Mouse (Mus musculus): ENCODE results near the gene Copb1.

Gene Copb1

GRCm38 (mm10) chr7:114253885-114254833, at the start of gene Copb1:
Gene Copb1 (minus strand): TSS chr7:114254711.
- DNase-seq (ENCODE audit: low spot score), result peak; percentile 94

- no peak for DNase-seq (ENCODE audit: low spot score)
These were observed 46.8 kb upstream of the Copb1 start for GRCm38 (mm10) chr7:114301293-114301782.

GRCm38 (mm10) chr7:114300782-114301181, 46.3 kb upstream of the Copb1 start:
- no peak for DNase-seq (ENCODE audit: low spot score)

- no peak for DNase-seq (ENCODE audit: low spot score)
These were observed 44.7 kb upstream of the Copb1 start for GRCm38 (mm10) chr7:114299247-114299646.

GRCm38 (mm10) chr7:114294698-114295097, 40.2 kb upstream of the Copb1 start:
- no peak for DNase-seq (ENCODE audit: low spot score)

DNA sequence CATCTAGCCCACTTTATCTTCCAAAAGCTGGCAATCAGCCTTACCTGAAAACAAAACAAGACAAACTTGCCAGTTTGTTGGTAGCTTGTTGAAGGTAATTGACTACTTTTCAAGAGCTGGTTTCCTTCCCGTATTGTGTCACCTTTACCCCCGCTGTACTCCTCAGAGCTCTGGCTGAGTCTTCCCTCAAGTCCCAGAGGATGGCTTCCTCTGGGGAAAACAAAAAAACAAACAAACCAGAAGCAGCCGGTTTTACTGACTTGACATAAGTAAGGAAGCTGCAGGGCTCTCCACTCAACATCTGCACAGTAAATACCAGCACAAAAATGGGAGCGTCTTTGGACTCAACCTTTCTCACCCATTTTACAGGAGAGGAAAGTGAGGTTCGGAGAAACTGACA, 39.4 kb upstream of the Copb1 start:
- no peak for DNase-seq (ENCODE audit: low spot score)

DNA sequence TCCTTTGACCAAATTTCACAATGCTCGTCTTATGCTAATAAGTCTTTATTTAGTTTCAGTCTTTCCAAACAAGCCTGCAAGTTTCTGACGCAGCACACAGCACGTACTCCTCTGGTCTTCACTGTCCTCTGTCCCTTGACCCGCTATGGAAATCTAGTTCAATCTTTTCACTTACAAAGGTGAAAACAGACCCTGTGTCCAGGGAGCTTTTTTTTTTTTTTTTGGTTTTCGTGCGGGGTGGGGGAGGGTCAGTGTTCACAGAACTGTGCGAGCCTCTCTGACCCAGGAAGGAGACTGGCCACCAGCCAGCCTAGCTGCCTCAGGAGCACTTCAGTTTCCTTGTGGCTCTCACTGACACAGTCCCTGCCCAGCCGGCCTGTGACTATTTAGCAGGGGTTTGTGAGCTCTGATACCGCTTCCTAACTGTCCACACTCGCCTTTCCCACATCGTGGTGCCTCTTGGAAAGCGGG, 38.0 kb upstream of the Copb1 start:
- peak; percentile 69 for DNase-seq (ENCODE audit: low spot score)

DNA sequence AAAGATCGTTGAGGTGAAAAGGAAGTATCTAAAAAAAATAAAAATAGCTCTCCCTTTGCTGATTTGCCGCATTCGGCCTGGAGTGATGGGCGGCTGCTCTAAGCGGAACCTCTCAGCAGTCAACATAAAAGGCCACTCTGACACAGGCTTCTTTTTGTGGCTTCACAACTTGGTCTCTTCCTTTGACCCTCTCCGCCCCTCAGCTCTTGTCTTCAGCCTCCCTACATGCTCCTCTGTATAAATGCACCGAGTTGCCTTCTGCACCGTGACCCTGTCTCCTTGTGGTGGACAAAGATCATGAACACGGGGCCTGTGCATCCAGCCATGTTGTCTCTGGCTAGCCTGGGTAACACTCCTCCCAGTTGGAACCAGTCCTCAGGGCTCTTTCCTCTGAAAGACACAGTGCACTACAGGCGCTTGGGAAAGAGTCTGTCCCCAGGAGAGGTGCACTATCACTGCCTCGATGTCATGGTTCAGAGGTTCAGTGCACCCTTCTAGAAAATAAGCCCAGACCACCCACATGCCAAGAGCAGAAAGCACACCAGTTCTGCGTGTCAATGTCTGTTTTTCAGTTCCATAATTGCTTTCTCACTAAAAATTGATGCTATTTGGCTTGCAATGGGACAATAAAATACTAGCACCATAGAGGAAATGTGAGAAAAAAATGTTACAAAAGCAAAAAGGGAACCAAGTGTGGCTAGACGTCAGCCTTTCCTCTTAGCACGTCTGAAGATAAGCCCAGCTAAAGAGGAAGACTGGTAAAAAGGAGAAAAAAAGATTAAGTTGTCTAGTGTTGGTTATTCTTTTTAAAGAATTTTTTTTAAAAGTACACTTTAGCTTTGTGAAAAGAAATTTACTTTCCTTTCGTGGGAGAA, 37.2 kb upstream of the Copb1 start:
- peak; percentile 53 for DNase-seq (ENCODE audit: low spot score)

DNA sequence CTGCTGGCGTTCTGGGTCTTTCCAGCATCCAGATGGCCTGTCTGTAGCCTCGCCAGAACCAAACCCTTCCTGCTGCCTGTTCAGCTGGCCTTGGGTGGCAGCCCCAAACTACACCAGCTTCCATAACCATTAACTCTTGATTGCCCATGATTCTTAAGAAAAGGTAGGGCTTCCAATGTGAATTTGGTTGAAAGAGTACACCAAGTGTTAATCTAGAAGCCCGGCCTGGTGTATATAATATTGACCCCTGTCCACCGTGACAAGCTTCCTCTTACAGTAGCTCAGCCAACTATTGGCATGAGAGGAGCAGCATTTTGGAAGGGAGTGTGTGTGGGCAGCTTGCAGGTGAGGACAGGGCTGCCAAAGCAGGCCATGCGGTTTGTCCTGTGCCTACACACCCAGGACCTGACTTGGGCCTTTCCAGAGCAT, 35.6 kb upstream of the Copb1 start:
- no peak for DNase-seq (ENCODE audit: low spot score)

- DNase-seq (ENCODE audit: low spot score), result no peak
These were observed 29.9 kb upstream of the Copb1 start for GRCm38 (mm10) chr7:114284296-114284910.

DNA sequence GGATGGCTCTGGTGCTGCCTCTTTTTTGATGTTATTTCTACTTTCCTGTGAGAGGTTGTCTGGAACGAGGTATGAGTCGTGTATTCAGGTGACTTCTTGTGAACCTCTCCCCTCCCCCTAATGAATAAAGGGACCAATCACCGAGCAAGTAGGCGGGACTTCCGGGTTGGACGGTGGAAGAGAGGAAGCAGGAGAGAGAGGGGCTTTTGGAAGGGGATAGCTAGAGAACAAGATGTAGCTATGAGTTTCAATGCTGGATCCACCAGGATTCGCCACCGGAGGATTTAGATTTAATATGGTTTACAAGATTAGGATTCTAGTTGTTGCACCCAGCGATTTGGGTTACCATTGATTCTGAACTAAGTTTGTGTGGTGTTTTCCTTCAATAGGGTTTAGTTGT, 28.5 kb upstream of the Copb1 start:
- peak; percentile 21 for DNase-seq (ENCODE audit: low spot score)

- no peak for DNase-seq (ENCODE audit: low spot score)
These were observed 27.2 kb upstream of the Copb1 start for GRCm38 (mm10) chr7:114281671-114282070.

GRCm38 (mm10) chr7:114276005-114276752, 21.7 kb upstream of the Copb1 start, which contains the start of gene Psma1:
Gene Psma1 (minus strand): TSS chr7:114276118.
- DNase-seq (ENCODE audit: low spot score), result peak; percentile 97

DNA sequence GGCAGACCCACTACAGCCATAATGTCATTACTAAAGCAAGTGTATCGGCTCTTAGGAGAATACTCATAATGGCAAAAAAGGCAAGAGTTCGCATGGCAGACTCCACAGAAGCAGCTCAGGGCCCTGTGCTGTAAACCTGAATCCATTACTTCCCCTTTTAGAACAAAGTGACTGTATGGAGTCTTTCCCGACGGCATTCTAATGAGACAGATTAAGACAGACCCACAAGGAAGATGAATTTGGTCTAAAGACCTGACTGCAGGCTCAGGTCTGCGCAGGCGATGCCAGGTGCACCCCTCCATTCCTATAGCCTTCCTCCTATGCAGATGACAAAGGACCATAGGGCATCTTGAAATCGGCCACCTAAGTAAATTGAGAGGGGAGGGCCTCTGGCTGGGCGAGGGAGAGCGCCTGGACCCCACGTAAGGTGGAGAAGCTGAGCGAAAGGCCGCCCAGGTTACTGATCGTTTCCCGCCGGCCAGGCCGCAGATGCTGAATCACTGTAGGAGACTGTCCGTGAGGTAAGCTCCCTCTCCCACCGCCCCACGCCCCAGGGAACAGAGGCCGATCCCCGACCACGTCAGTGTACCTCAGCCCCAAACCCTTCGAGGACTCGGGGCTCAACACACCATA, 21.0 kb upstream of the Copb1 start:
- DNase-seq (ENCODE audit: low spot score), result no peak

DNA sequence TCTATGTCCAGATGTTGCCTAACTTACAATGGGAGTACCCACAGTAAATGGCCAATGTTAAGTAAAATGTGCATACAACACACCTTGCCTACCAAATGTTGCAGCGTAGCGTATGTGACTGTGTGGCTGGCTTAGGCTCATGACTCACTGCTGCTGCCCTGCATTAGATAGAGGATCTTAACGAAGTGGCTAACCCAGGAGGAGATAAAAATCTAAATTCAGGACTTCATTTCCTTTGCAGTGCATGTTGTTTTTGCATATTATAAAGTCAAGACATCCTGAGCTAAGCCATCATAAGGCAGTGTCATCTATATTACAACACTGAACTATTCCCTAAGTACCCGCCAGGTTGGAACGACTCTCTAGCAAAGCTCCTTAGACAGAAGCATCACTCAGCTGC, 13.9 kb upstream of the Copb1 start:
- no peak for DNase-seq (ENCODE audit: low spot score)

DNA sequence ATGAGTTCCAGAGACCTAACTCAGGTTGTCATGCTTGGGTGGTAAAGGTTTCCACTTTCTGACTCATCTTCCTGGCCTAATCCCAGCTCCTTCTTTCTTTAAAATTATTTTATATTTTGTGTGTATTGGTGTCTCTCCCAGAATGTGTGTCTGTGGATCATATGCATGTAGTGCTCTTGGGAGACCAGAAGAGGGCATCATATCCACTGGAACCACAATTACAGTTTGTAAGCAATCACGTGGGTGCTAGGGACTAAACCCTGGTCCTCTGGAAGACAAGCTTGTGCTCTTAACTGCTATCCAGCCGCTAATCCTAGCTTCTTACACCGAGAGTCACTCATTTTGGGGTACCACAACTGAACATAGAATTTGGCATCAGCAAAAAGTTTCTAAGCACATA, 2.8 kb downstream of the Copb1 start:
- no peak for DNase-seq (ENCODE audit: low spot score)

- DNase-seq (ENCODE audit: low spot score), result no peak
These were observed 20.5 kb downstream of the Copb1 start for GRCm38 (mm10) chr7:114233980-114234379.

DNA sequence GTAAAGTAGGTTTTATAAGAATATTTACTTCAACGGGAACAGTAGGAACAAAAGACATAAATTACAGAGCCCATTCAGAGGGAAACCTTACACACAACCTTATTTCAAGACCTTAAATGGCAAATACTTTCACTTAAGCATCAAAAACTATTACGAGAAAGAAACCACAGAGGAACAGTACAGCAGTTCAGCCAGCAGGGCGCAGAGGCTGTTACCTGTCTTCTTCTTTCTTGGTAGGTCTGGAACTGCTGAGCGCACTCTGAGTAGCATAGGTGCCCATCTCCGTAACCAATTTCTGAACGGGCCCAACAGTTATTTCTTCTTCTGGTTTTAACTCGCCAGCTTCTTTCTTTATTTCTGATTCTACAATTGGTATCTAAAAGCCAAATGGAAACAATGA, 21.5 kb downstream of the Copb1 start:
- no peak for DNase-seq (ENCODE audit: low spot score)

DNA sequence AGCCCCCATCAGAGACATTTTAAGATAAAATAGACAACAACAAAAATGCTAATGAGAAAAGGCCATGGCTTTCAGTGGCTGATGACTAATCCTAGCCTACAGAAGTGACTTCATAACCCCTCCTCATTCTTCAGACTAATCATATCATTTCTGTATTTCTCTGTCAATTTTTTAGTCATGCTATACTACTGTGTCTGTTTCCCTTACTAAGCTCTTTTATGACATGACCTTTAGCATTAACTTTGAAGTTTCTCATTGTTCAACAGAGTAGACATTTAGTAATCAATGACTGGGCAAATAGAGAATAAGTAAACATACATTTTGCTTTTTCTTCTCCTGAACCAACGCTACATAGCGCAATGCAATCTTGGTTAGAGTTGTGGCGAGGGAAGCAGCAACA, 22.7 kb downstream of the Copb1 start:
- no peak for DNase-seq (ENCODE audit: low spot score)

GRCm38 (mm10) chr7:114226521-114226920, 28.0 kb downstream of the Copb1 start:
- no peak for DNase-seq (ENCODE audit: low spot score)

GRCm38 (mm10) chr7:114220433-114220832, 34.1 kb downstream of the Copb1 start:
- DNase-seq (ENCODE audit: low spot score), result no peak

Data from testis, postnatal 14 days (tissue).